33 mouse cellular contexts compared by ENCODE assay signal in genomic region chr19:39098779-39099178, GRCm38 (mm10). TPM values are rescaled to one million over a fixed set of nuclear protein-coding genes. Genes with fewer than 3 reads are reported as not detected.
DNase-seq lines count a peak whose midpoint lies in the region; ATAC-seq and TF ChIP-seq lines count a peak whose summit lies in the region.
"Not testable (repeated sequence)": the region's sequence is repeated elsewhere in the genome, so short reads cannot be mapped to it uniquely, and the experiment has no call there.
"Had no signal": no experiment of that assay in that cellular context is flagged by ENCODE, and none has a peak within 500 bp of the region (broad histone marks: within the 10 kb centered on the region; RNA-seq: fewer than 3 reads in every experiment).

No protein-coding gene starts in this region.

- TF ChIP-seq CTCF in lung, embryonic 14.5 days (IDR thresholded peaks at IDR 0.05; ENCODE audit: low read depth): peak; percentile 14; the same call in 1 of the 2 replicates

- H3K9ac ChIP-seq in ES-E14 (ENCODE audit: insufficient read depth, low read depth, low read length, poor library complexity, severe bottlenecking); lung, embryonic 14.5 days: not testable (repeated sequence)

- in situ Hi-C loops in ES-E14 (cut with MboI; ENCODE audit: low sequenced_read_pairs in 2 of 2, unreplicated experiment in 2 of 2): not testable (repeated sequence)

- not testable (repeated sequence) for H3K27me3 ChIP-seq in lung, embryonic 14.5 days (ENCODE audit: insufficient read depth, low read length)

- WGBS in lung, embryonic 14.5 days: 75% methylated on average over 2 of the region's 2 CpGs

- ATAC-seq in lung, embryonic 14.5 days (ENCODE audit: insufficient read depth): not testable (repeated sequence)

- not testable (repeated sequence) for H3K27ac ChIP-seq in ES-E14 (ENCODE audit: insufficient read depth, low read depth, low read length, poor library complexity, severe bottlenecking); lung, embryonic 14.5 days (ENCODE audit: low read depth)

- H3K4me3 ChIP-seq in ES-E14 (ENCODE audit: insufficient read depth in 1 of 2, low read depth in 1 of 2, low read length in 2 of 2, poor library complexity in 1 of 2, severe bottlenecking in 1 of 2); lung, embryonic 14.5 days (ENCODE audit: low read depth, low read length): not testable (repeated sequence)

- H3K4me2 ChIP-seq in lung, embryonic 14.5 days: not testable (repeated sequence)

- DNase-seq in 3T3-L1 (ENCODE audit: low read depth, low spot score) (peak; percentile 63), ES-E14 (ENCODE audit: low read depth, low spot score) (peak; percentile 19), ZHBTc4 (ENCODE audit: low read depth, low spot score) (peak; percentile 33)
- peak; percentile 5 to 6 for DNase-seq in cerebellum, postnatal 10 days
- peak; percentile 4 for DNase-seq in induced T-regulatory cell, adult 2 months (ENCODE audit: low read depth)
- peak; percentile 1 for DNase-seq in lung, embryonic 14.5 days
- DNase-seq in right cerebral cortex, postnatal 4 days: peak; percentile 7
- DNase-seq in urinary bladder, postnatal 14 days (ENCODE audit: low spot score): peak; percentile 7

- H3K9me3 ChIP-seq in ES-E14 (ENCODE audit: control insufficient read depth, insufficient read depth, low read depth, low read length); lung, embryonic 14.5 days (ENCODE audit: low read depth, low read length): not testable (repeated sequence)

- H3K4me1 ChIP-seq in ES-E14 (ENCODE audit: control insufficient read depth in 2 of 2, insufficient read depth in 2 of 2, low read length in 2 of 2, poor library complexity in 1 of 2); lung, embryonic 14.5 days (ENCODE audit: insufficient read depth): not testable (repeated sequence)

- H3K36me3 ChIP-seq in ES-E14 (ENCODE audit: control insufficient read depth, insufficient read depth, low read length, poor library complexity, severe bottlenecking); lung, embryonic 14.5 days (ENCODE audit: insufficient read depth): not testable (repeated sequence)

RNA-seq across cellular contexts. Expression of gene Cyp2c66, which starts 14.9 kb away (rescaled TPM):
- total RNA-seq in ES-E14 (2012; rRNA removed): not detected in 2 replicates
- polyA plus RNA-seq in lung, embryonic 14.5 days (2014; fragmentation: Nextera tagmentation; extraction: Ambion mirVana): not detected in 2 replicates
- total RNA-seq: adrenal gland, postnatal 14 days; gastrocnemius, postnatal 14 days; granulocyte monocyte progenitor cell, adult 5-6 weeks; heart, postnatal 14 days; layer of hippocampus, adult 18-20 months; layer of hippocampus, postnatal 10 days; left cerebral cortex, adult 18-20 months; left cerebral cortex, postnatal 14 days; megakaryocyte progenitor cell, adult 5-6 weeks; neutrophil, adult 5-6 weeks had no signal
- polyA plus RNA-seq: CD4-positive, CD25-positive, alpha-beta regulatory T cell, adult 4 months; cortical plate, adult 2 months; embryonic facial prominence, embryonic 11.5 days; forebrain, embryonic 13.5 days; G1E; heart, embryonic 14.5 days; hindbrain, embryonic 10.5 days; hindbrain, embryonic 16.5 days; kidney, embryonic 14.5 days; limb, embryonic 11.5 days; liver, embryonic 14.5 days; midbrain, embryonic 11.5 days; midbrain, embryonic 16.5 days; neural tube, embryonic 11.5 days; thymus, postnatal 0 days had no signal

RNA-seq across cellular contexts. Expression of gene Cyp2c65, which starts 38.0 kb away (rescaled TPM):
- total RNA-seq in ES-E14 (2012; rRNA removed): not detected in 2 replicates
- not detected in 2 replicates for polyA plus RNA-seq in lung, embryonic 14.5 days (2014; fragmentation: Nextera tagmentation; extraction: Ambion mirVana)
- total RNA-seq: adrenal gland, postnatal 14 days; G1E; gastrocnemius, postnatal 14 days; granulocyte monocyte progenitor cell, adult 5-6 weeks; heart, postnatal 14 days; megakaryocyte progenitor cell, adult 5-6 weeks; neutrophil, adult 5-6 weeks had no signal
- polyA plus RNA-seq: CD4-positive, CD25-positive, alpha-beta regulatory T cell, adult 4 months; cortical plate, adult 2 months; embryonic facial prominence, embryonic 11.5 days; forebrain, embryonic 13.5 days; G1E; heart, embryonic 14.5 days; hindbrain, embryonic 10.5 days; kidney, embryonic 14.5 days; liver, embryonic 14.5 days; midbrain, embryonic 11.5 days; neural tube, embryonic 11.5 days; thymus, postnatal 0 days had no signal

Comparison
In these comparisons a context has a peak if more than half of its experiments do, and no peak if none do; other contexts are left out.
1. DNase-seq: peak in every context shown above with its lines; median percentile 63 in 3T3-L1; 33 in ZHBTc4; 19 in ES-E14; 7 in right cerebral cortex, postnatal 4 days; 7 in urinary bladder, postnatal 14 days; 6 in cerebellum, postnatal 10 days; 4 in induced T-regulatory cell, adult 2 months; 1 in lung, embryonic 14.5 days.